Mouse (Mus musculus) testis, postnatal 14 days (tissue): ENCODE results near the gene Bud23.
"Not testable (repeated sequence)": the region's sequence is repeated elsewhere in the genome, so short reads cannot be mapped to it uniquely, and the experiment has no call there.

ENCODE experiments used
- DNase-seq: peaks from one replicate; pipeline ENCODE4 v3.0.0; 2021; ENCODE audit warnings: low spot score

Bud23 gene

DNA sequence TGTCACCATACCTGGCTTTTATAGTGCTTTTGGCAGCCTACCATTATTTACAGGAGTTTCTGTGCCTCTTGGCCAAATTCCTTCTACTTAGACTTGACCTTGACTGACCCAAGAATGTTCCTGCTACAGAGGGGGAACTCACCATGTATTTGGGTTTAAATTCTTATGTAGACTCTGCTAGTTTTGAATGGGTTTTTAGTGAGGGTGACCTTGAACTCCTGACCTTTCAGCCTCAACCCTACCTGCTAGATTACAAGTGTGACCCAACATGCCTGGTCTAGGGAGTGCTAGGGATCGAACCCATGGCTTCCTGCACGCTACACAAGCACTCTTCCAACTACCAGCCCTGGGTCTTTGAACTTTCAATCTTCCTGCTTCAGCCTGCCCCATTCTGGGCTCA, 7.3 kb upstream of the Bud23 start:
- no peak for DNase-seq

- DNase-seq = no peak
These were observed 5.7 kb upstream of the Bud23 start for GRCm38 (mm10) chr5:135070448-135070847.

DNA sequence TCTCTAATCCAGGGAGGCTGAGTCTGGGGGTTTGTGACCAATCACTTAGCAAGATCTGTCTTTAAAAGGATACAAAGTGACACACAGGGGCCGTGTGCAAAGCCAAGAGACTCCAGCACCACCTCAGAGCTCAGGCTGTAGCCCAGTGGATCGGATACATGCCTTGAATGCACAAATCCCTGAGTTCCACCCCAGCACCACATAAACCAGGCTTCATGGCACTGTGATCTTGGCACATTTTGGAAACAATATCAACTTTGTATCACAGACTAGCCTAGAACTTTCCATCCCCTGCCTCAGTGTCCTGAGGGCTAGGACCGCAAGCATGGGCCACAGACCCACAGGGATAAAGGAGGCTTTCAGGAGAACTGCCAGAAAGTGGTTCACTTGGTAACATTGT, 1.2 kb upstream of the Bud23 start:
- DNase-seq = peak; percentile 83

GRCm38 (mm10) chr5:135064382-135064766, 385 bp downstream of the Bud23 start:
- DNase-seq = no peak

DNA sequence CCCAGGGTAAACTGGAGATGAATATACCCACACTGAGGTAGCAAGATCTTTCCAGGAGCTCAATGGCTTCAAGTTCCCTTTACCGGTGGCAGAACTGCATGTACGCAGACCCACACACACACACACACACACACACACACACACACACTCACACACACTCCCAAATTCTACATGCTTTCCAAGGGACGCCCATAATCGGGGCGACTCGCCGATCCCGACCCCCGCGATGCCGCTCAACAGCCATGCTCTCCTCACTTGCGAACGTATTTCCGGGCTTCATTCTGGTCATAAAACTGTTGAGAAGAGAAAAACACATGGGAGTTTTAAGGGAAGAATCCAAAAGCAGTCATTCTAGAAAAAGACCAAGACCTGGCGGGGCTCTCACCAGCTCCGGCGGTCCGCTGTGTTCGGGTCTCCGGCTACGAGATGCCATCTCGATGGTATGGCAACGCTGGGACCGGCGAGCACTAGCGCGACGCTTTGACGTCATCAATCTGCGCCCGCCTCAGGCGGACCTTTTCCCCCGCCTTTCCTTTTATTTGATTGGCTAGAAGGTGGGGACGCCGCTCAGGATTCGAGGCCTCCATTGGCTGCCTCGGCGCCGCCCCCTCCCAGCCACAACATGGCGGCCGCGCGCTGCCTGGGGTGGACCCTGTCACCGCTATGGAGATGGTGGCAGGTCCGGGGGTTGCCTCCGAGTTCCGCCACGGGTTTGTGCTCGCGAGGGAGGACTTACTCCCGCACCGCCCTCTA, 954 bp downstream of the Bud23 start, which contains the start of gene Dnajc30:
Gene Dnajc30 (plus strand): TSS at position 574 of the 753 bp plus-strand sequence.
- peak; percentile 98 for DNase-seq

DNA sequence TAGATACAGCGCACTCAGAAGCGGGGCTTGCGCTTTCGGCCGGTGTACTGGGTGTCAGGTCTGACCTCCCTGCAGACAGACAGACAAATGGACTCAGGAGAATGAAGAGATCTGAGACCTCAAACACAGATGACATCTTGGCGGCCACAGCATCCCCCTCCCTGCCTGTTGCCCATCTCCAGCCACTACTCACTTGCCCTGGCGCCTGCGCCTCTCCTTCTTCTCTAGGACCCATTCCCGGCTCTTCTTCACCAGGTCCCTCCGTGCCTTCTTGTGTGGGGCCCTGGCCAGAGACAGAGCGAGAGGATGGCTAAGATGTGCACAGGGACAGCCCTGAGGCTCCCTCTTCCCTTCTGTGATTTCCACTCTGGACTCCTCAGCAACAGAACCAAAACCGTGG, 11.4 kb downstream of the Bud23 start:
- DNase-seq = no peak

DNA sequence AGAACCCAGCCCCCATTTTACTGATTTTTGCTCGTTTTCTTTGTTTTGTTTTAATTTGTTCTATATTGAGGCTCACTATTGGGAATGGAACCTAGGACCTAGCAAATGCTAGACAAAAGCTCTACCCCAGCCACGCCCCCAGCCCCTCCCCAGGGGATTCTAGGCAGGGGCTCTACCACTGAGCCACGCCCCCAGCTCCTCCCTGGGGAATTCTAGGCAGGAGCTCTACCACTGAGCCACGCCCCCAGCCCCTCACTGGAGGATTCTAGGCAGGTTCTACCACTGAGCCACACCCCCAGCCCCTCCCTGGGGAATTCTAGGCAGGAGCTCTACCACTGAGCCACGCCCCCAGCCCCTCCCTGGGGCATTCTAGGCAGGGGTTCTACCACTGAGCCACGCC, 15.5 kb downstream of the Bud23 start:
- DNase-seq = not testable (repeated sequence)

DNA sequence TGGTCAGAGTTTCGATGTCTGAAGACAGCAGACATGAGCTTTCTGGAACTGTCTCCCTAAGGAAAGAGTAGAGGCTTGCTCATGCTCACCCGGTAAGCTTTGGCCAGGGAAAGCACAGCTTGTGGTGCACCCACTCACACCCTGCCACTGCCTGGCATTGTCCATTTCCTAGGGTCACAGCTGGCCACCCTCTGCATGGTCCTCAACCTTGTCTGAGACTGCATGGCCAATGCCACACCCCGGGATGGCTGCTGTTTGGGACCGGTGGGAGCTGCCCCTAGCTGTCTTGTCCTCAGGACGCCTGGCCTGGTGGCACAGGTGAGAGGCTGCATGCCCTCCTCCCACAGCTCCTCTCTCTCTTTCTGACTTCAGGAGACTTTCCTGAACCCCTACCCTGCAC, 16.2 kb downstream of the Bud23 start:
- no peak for DNase-seq

- DNase-seq = no peak
These were observed 20.2 kb downstream of the Bud23 start for GRCm38 (mm10) chr5:135044575-135044974.

DNA sequence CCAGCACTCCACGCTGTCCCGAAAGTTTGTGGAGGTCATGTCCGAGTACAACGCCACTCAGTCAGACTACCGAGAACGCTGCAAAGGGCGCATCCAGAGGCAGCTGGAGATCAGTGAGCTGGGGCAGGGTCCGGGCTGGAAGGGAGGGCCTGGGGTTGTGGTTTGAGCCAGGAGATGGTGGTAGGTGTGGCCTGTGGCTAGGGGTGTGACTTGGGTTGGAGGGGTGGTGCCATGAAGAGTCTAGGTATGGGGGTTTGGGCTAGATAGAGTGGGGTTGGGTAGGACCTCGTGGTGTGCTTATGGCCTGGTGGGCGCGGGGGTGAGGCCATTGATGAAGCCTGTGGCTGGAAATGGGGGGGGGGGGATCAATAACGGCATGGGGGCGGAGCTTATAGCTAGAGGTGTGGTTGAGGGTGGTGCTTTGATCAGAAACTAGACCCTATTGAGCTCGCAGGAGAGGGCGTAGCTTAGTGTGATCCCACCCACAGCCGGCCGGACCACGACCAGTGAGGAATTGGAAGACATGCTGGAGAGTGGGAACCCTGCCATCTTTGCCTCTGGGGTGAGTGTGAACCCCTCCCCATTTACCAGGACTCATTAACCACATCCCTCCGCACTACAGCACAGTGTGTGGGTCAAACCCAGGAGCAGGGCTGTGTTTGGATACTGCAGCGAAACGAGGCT, 22.5 kb downstream of the Bud23 start:
- peak; percentile 70 for DNase-seq

DNA sequence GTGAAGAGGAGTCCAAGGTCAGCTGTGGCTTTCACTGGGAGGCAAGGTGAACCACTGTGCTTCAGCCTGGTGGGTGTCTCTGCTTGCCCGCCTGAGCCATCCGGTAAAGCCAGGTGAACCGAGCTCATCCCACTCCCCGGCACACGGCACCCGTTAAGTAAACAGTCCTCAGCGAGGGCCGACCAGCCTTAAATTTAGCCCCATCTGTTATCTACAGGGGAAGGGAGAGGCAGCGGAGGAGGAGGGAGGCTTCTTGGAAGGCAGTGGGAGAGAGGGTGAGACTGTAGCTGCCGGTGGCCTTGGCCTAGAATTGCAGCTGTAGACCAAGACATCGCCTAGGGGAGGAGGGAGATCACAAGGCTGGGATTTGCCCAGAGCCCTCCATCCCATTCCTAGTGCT, 24.0 kb downstream of the Bud23 start:
- peak; percentile 83 for DNase-seq

GRCm38 (mm10) chr5:135040059-135040458, 24.7 kb downstream of the Bud23 start:
- peak; percentile 6 for DNase-seq

- no peak for DNase-seq
These were observed 25.2 kb downstream of the Bud23 start for GRCm38 (mm10) chr5:135039541-135039940.

DNA sequence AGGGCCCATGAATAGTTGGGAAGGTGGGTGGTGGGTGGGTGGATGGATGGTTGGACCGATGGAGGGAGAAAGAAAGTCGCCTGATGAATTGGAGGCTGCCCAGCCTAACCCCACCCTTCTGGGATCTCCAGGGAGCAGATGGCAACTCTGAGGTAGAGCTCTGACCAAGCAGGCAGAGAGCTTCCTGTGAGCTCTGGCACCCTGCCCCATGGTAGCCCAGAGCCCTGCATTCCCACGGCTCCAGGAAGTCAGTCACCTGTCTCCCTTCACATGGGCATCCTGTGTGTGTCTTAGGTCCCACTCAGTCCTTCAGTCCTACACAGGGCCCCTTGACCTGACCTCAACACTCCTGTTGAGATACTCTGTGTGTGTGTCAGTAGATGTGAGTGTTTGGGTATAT, 26.8 kb downstream of the Bud23 start:
- no peak for DNase-seq

DNA sequence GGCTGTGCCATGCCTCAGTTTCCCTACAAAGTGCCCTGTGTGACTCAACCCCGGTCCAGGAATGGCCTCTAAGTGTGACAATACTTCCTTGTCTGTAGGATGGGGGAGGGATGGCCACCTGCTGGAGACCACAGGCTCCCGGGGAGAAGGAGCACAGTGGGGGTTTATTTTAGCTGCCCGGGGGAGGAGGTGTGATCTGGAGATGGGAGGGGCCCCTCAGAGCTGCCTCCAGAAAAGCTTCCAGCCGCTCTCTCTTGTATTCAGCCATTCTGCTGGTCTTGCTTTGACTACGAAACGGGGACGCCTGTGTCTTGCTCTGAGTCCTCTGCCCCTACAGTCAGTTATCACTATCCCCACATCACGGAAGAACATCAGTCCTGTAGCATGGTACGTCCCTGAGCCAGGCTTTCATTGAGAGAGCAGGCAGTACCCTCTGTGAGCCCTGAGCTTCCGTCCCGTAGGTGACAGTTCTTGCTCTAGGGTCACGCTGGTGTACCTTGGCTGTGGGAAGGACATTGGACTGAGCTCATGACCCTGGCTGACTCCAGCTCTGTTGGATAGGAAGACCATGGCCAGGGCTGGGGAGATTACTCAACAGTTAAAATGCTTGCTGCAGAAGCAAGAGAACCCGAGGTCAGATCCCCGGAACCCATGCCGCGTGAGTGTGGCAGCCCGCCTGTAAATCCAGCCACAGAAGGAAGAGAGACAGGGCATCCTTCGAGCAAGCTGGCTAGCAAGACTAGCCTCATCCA, 29.0 kb downstream of the Bud23 start:
- DNase-seq = no peak

- DNase-seq = peak; percentile 41
These were observed 30.2 kb downstream of the Bud23 start for GRCm38 (mm10) chr5:135034593-135034992.

GRCm38 (mm10) chr5:135032581-135032980, 32.2 kb downstream of the Bud23 start:
- DNase-seq = no peak

GRCm38 (mm10) chr5:135029007-135029854, 35.5 kb downstream of the Bud23 start:
- no peak for DNase-seq

GRCm38 (mm10) chr5:135025899-135026298, 38.9 kb downstream of the Bud23 start:
- no peak for DNase-seq

DNA sequence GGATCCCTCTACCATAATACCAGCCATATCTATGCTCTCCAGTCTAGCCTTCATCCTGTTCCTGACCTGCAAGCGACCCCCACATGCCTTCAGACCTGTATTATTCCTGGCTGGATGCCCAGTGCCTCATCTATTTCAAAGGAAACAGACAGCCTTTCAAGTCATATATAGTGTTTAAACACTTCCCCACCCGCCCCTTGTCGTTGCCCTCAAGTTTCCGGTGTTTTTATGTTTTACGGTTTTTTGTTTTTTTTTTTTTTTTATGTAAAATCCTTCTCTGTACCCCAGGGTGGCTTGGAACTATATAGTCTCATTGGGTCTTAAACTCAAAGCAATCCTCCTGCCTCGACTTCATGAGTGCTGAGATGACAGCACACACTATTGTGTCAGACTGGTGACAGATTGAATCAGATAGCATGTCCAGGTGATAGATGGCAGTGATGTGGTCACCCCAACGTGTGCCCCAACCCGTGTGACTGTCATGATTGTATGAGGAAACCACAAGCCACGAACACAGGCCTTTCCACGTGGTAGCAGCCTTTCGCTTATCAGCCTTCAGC, 40.0 kb downstream of the Bud23 start:
- no peak for DNase-seq

- DNase-seq = peak; percentile 88
These were observed 41.2 kb downstream of the Bud23 start, which contains the start of gene Stx1a for GRCm38 (mm10) chr5:135023344-135024173. TSS of gene Stx1a (plus strand) at chr5:135023482.
